Mouse (Mus musculus) left cerebral cortex, adult 2 months (tissue): ENCODE data around the gene Agpat3. TPM values are rescaled to one million over a fixed set of nuclear protein-coding genes. Genes with fewer than 3 reads are reported as not detected.

Source experiments
- DNase-seq, 2 experiments: peaks; one replicate each; pipeline ENCODE4 v3.0.0; 2021 to 2022; ENCODE audit warnings: low spot score in 2 of 2, mixed read lengths in 1 of 2; ENCODE audit errors: extremely low spot score in 1 of 2
- H3K27ac ChIP-seq: fragments of 200-600 bp; 2 replicates; pipeline ENCODE4 v1.8.1; 2022
- H3K4me3 ChIP-seq: fragments of 200-600 bp; 2 replicates; pipeline ENCODE4 v1.8.1; 2022
- CTCF ChIP-seq: fragments of 200-600 bp; IDR thresholded peaks from 2 replicates; pipeline ENCODE4 v1.8.1; 2022; ENCODE audit warnings: antibody characterized with exemption, mild to moderate bottlenecking, moderate library complexity
- intact Hi-C: fragments of 180-260 bp; cut with DNase I; formaldehyde crosslinking; loops from one replicate; pipeline ENCODE4 v1.15.1; 2025
- long read RNA-seq, 2 experiments: library from polyadenylated mRNA; stranded (forward); transcript quantifications; one replicate each; pipeline ENCODE4 v2.0.0; 2021; ENCODE audit warnings: borderline mapping rate in 2 of 2
- total RNA-seq, 2 experiments: library from RNA; stranded (reverse); gene quantifications; 2 replicates each; pipeline ENCODE4 v1.2.3; 2021

The Agpat3 gene
- total RNA-seq = 100 to 1,000 TPM; 246 to 255 TPM
- long read RNA-seq, experiment 1, full-length matches to known transcripts = 58 of 356 reads
- long read RNA-seq, experiment 1, partial matches to known transcripts = 8 of 356 reads
- long read RNA-seq, experiment 1, other reads (novel, unspliced or antisense) = 290 of 356 reads
- long read RNA-seq, experiment 2, full-length matches to known transcripts = 55 of 273 reads
- long read RNA-seq, experiment 2, partial matches to known transcripts = 5 of 273 reads
- long read RNA-seq, experiment 2, other reads (novel, unspliced or antisense) = 213 of 273 reads

DNA sequence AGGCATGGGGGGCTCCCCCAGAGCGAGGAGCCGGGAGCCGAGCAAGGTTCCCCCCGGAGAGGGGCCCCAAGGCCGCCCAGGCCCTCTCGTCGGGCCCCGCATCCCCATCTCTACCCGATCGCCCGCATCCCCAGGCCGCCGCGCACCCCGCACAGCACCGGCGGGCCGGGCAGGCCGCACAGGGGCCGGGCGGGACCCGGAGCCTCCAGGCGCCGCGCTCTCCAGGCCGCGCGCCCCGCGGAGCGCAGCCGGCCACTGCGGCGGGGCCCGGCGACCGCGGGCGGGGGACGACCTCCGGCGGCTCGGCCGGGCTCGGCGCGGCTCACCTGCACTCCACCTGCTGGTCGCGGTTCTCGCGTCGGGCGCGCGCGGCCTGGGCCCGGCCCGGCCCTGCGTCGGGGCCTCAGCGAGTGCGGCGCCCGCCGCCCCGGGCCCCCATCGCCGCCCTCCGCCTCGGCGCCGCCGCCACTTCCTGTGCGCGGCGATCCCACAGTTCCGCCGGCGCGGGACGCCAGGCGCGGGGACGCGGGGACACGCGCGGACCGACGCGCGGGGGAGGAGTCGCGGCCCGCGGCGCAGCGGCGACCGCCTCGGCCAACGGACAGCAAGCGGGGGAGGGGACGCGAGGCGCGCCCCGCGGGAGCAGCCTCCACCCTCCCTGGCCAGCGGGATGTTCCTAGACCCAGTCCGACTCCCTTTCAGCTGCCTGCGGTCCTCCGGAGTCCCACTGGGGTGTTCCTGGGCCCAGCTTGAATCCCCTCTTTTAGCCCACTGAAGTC, at the start of gene Agpat3:
Agpat3 (minus strand) TSS at position 603 of the 779 bp plus-strand sequence.
- no peak for TF ChIP-seq CTCF
- intact Hi-C loops = loop anchor here (2.0 to 5.0 kb wide), 2 partner anchors 37 to 50 kb away; no protein-coding TSS in a partner anchor
- peak within 1 kb of the TSS; percentile 91 for H3K4me3 ChIP-seq

DNA sequence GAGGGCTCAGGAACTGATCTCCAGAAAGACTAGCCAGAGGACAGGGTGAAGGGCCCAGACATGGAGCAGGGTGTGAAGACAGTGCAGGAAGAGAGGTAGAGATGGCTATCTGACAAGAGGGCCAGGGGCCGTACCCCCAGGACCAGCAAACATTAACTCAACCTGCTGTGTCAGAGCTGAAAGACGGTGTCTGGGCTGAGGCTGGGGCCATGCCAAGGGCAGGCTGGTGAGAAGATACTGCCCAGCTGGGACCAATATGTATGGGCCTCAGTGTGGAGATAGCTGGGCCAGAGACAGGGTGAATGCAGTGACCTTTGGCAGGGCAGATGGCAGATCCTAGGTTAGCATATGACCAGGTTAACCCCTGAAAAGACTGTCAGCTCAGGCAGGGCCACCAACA, 48.8 kb upstream of the Agpat3 start:
- DNase-seq = no peak
- no peak overlapping the region for H3K4me3 ChIP-seq
- TF ChIP-seq CTCF = no peak
- no peak overlapping the region for H3K27ac ChIP-seq
- intact Hi-C loops = no loop called here

More for the DNA sequence above, at the start of gene Agpat3:
- peak within 1 kb of the TSS; percentile 91 for H3K27ac ChIP-seq
- peak; percentile 67 to 70 for DNase-seq

DNA sequence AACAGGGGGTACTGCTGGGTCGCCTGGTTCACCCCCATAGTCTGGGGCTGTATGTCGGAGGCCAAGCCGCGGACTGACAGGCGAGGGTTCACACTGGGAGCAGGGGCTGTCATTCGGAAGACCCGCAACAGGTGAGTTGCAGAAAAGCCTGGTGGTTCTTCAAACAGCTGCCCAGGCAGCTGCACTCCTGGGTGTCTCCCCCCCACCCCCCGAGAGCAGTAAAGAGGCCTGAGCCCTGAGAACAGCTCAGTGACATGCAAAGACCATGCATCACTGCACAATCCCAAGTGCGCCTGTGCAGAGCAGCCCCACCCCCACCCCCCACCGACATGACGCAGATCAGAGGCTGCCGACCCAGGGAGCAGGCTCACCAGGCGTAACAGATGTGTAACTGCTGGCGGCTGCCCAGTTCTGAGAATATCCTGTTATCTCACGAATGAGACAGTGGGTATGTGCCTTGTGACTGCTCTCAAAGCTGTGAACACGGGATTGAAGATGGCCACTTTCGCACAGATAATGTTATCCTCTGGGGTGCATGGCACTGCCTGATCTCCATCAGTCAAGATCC, 46.9 kb upstream of the Agpat3 start:
- H3K27ac ChIP-seq = peak overlapping the region; percentile 50; the same call in 1 of the 2 replicates
- H3K4me3 ChIP-seq = no peak overlapping the region
- intact Hi-C loops = no loop called here
- no peak for TF ChIP-seq CTCF
- DNase-seq = no peak

DNA sequence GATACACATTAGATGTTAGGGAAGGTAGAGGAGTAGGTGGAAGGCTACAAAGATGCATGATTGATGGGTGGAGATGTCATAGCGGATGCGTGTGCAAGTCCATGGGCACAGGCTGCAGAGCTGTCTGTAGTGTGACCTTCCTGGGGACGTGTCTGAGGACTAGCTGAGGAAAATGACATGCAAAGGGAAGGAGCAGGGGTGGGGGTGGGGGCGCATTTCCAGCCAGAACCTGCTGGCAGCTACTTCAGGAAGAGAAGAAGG, 44.3 kb upstream of the Agpat3 start:
- intact Hi-C loops = no loop called here
- TF ChIP-seq CTCF = no peak
- H3K27ac ChIP-seq = peak overlapping the region; percentile 47; the same call in 1 of the 2 replicates
- no peak for DNase-seq
- no peak overlapping the region for H3K4me3 ChIP-seq

DNA sequence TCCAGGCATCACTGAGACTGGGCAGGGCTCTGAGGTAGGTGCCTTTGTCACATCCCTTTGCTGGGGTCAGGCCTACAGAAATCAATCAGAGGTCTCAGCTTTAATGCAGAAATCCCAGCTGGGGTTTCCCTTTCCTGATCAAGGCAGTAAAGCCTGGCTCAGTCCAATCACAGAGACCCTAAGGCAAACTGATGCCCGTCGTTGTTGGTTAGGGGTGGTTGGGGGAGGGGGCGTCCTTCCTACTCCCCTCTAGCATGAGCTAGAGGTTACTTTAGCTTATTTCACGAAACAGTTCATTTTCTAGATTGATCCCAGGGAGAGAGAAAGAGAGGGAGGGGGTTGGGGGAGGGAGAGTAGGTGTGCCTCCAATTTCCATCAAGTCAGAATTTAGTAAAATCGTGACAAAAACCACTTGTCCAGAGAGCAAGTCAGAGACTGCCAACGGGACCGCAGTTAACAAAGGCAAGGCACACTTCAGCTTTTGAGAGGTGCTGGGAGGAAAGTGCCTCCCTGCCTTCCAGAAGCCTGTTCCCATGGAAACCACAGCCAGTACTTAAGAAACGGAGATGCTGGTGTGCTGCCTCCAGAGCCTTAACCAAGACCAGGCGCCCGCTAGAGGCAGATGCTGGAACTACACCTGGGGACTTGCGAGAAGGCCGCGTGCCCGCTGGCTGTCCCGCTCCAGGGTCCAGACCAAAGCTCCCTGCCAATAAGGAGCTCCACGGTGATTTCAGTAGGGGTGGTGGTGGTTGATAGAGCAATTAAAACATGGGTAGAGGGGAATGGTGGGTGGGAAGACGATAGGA, 43.7 kb upstream of the Agpat3 start:
- peak; percentile 100 for TF ChIP-seq CTCF
- intact Hi-C loops = no loop called here
- peak overlapping the region; percentile 47; the same call in 1 of the 2 replicates for H3K27ac ChIP-seq

DNA sequence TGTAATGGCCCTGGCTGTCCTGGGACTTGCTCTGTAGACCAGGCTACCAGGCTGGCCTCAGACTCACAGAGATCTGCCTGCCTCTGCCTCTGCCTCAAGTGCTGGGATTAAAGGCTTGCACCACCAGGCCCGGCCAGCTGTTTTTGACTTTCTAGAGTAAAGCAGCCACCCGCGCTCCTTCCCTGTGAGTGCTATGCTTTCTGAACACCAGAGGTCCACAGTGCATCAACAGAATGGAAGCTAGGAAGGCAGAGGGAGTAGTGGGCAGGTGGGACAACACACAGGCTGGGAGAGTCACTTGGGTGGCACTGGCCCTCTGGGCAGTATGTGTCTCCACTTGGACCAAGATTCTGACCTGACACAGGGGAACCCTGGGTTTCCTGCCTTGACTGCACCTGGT, 43.1 kb upstream of the Agpat3 start:
- no peak for DNase-seq
- TF ChIP-seq CTCF = no peak; the same call in 1 of the 2 replicates
- intact Hi-C loops = no loop called here
- H3K4me3 ChIP-seq = no peak overlapping the region
- H3K27ac ChIP-seq = no peak overlapping the region

More for the DNA sequence above, 43.7 kb upstream of the Agpat3 start:
- peak; percentile 94 to 99 for DNase-seq
- no peak overlapping the region for H3K4me3 ChIP-seq

DNA sequence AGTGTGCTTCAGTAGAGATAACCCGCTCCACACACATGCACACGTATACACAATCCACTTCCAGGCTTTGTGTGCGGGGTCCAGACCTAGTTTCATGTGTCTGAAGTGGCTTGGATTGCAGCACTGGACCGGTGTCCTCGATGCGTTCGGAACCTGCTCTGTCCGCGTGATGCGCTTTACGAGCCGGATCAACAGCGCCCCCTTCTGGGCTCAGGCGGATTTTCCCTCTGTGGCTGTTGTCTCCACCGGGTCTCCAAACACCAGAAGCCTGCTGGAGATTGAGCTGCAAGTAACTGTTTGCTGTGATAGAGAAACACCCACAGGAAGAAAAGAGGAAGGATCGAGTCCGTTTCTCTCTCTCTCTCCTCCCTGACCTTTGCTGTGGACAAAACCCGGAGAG, 39.8 kb upstream of the Agpat3 start:
- intact Hi-C loops = loop anchor here (1.0 to 2.0 kb wide), 2 partner anchors 69 to 113 kb away; no protein-coding TSS in a partner anchor
- H3K27ac ChIP-seq = no peak overlapping the region
- peak; percentile 97; the same call in 1 of the 2 replicates for TF ChIP-seq CTCF
- H3K4me3 ChIP-seq = no peak overlapping the region
- peak; percentile 80 to 84 for DNase-seq

DNA sequence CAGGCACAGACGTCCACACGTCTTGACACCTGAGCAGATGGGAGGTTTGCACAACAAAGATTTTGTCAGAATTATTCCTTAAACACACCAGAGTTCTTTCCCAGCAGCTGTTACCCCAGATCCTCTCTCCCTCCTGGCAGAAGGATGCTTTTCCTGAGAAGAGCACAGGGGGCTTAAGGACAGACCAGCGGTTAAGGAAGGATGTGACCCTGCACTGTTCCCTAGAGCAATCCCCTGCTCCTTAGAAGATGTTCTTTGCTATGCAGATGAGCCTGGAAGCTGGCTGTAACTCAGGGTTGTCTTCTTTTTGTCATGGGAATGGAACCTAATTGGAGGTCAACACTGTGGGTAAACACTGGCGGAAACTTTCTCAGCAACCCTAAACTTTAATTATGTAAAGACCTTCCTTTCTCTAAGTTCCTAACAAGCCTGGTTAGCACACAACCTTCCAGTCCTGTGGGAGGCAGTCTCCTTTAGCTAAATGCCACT, 38.7 kb upstream of the Agpat3 start:
- H3K27ac ChIP-seq = no peak overlapping the region
- H3K4me3 ChIP-seq = no peak overlapping the region
- no peak for TF ChIP-seq CTCF
- DNase-seq = no peak
- intact Hi-C loops = no loop called here

DNA sequence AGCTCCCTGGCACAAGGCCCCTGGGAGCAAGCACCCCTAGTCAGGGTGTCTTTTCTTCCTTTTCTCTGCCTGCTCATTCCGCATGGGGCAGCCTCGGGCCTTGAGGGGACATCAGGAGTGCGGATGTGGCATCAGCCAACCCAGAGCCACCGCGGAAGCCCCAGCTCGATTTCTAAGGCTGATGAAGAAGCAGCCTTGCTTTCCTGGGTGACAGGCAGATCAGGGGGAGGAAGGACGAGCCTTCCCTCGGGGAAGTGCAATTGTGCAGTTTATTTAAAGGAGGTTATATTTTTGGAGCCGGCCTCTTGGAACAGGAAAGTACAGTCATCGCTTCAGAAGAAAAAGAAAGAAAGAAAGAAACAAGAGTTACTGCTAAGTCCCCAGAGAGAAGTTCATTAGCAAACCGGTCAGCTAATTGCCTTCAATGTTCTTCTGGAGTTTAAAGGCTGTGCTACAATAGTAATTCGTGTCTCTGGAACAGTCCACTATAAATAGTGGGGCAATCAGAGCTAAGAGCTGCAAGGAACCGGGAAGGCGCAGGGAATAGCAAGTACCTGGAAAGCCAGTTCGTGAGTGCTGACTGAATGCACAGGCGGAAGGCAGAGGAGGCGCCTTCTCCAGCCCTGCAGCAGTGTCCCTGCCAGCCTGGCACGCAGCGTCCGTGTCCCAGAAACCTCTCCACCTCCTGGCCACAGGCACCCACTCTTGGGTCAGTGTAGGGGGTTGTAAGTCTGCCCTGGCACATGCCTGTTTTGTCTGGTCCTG, 36.1 kb upstream of the Agpat3 start:
- intact Hi-C loops = loop anchor here (1.0 to 10.0 kb wide), 3 partner anchors 36 to 384 kb away; partner anchors contain the start of gene Agpat3
- peak; percentile 59 to 63 for DNase-seq
- H3K27ac ChIP-seq = peak overlapping the region; percentile 90
- H3K4me3 ChIP-seq = peak overlapping the region; percentile 11; the same call in 1 of the 2 replicates
- TF ChIP-seq CTCF = no peak

DNA sequence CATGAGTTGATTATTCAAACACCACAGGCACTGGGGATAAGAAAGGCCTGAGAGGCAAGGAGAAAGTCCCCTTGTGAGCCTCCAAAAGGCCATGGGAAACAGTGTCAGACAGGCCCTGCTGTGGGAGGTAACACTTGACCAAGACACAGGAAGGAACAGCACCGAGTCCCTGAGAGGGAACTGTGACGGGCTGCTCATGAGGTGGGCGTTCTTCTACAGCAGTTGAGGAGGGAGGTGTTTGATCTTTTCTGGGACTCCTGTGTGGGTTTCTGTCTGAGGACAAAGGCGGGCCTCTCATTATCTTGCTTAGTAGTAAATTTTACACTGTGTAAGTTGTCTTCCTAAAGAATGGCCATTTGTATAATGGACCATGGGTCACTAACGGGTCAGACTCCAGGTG, 33.2 kb upstream of the Agpat3 start:
- intact Hi-C loops = loop anchor here (1.0 to 10.0 kb wide), 2 partner anchors 12 to 381 kb away; no protein-coding TSS in a partner anchor
- DNase-seq = no peak
- no peak for TF ChIP-seq CTCF
- H3K4me3 ChIP-seq = no peak overlapping the region
- H3K27ac ChIP-seq = peak overlapping the region; percentile 15; the same call in 1 of the 2 replicates
